Comparison of ENCODE assay signal across 9 mouse cellular contexts in the genomic region with DNA sequence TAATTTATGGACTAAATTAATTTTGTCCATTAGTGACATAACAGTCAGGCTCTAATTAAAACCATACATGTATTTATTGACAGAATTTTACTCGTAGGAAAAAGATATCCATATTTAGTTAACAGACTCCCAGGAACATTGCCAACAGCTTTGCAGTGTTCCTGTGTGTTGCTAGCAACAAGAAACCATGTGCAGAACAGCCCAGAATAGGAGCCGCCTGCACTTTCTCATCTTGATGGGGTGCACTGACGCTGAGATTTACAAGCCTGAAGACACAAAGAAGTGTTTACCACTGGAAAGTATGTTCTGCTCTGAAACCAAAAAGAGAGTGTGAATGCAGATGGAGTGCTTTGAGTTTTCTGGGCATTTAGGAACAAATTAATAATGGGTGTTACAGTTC.
DNase-seq lines count a peak whose midpoint lies in the region; ATAC-seq and TF ChIP-seq lines count a peak whose summit lies in the region.
"Had no signal": no experiment of that assay in that cellular context is flagged by ENCODE, and none has a peak within 500 bp of the region (broad histone marks: within the 10 kb centered on the region; RNA-seq: fewer than 3 reads in every experiment).

No protein-coding gene starts in this region.

- H3K4me3 ChIP-seq in lung, embryonic 14.5 days (ENCODE audit: low read depth, low read length), result no peak overlapping the region
- H3K4me3 ChIP-seq in lung, adult 2 months (replicated peaks; ENCODE audit: extremely low read depth, low read depth, low read length), result no peak overlapping the region
- H3K4me3 ChIP-seq in stomach, embryonic 14.5 days (ENCODE audit: low read depth, low read length), result no peak overlapping the region

- H3K9me3 ChIP-seq in lung, embryonic 14.5 days (ENCODE audit: low read depth, low read length), result no peaks in the 10 kb centered on the region
- H3K9me3 ChIP-seq in stomach, embryonic 14.5 days (ENCODE audit: control insufficient read depth, low read depth, low read length), result no peaks in the 10 kb centered on the region

- DNase-seq in adrenal gland, adult (ENCODE audit: inconsistent age in 2 of 2, low spot score in 1 of 2), result peak; percentile 5 to 28
- no peak for DNase-seq in adrenal gland, postnatal 4 days (ENCODE audit: low spot score in 2 of 2)
- DNase-seq in lung, embryonic 14.5 days, result peak; percentile 81
- DNase-seq in lung, adult 2 months, result no peak
- peak; percentile 17 to 85 for DNase-seq in layer of hippocampus, postnatal 14 days (ENCODE audit: low spot score in 2 of 2)
- DNase-seq in spleen, postnatal 14 days (ENCODE audit: low spot score in 2 of 2), result no peak
- no peak for DNase-seq in B cell, adult 2 months
- DNase-seq: thymus, adult 2 months had no signal

- H3K9ac ChIP-seq in lung, embryonic 14.5 days, result no peak overlapping the region
- no peak overlapping the region for H3K9ac ChIP-seq in stomach, embryonic 14.5 days (replicated peaks; ENCODE audit: low read depth, low read length)

- no peak for TF ChIP-seq POLR2A in lung, adult 2 months (IDR thresholded peaks at IDR 0.05; ENCODE audit: borderline replicate concordance, extremely low read depth, low read depth, low read length)

- no peaks in the 10 kb centered on the region for H3K4me1 ChIP-seq in lung, embryonic 14.5 days (ENCODE audit: insufficient read depth)
- H3K4me1 ChIP-seq in lung, adult 2 months (ENCODE audit: control insufficient read depth, insufficient read depth, low read length), result no peaks in the 10 kb centered on the region
- H3K4me1 ChIP-seq in stomach, embryonic 14.5 days (ENCODE audit: control insufficient read depth, insufficient read depth, low read length), result no peaks in the 10 kb centered on the region

- no peak overlapping the region for H3K27ac ChIP-seq in lung, embryonic 14.5 days (ENCODE audit: low read depth)
- H3K27ac ChIP-seq in stomach, embryonic 14.5 days (ENCODE audit: low read length), result no peak overlapping the region

- WGBS in lung, embryonic 14.5 days, result 42% methylated on average over 3 of the region's 3 CpGs
- 49% methylated on average over 3 of the region's 3 CpGs for WGBS in lung, adult 2 months
- WGBS in stomach, embryonic 14.5 days, result 31% methylated on average over 3 of the region's 3 CpGs

- no peak for TF ChIP-seq CTCF in lung, embryonic 14.5 days (IDR thresholded peaks at IDR 0.05; ENCODE audit: low read depth)
- no peak for TF ChIP-seq CTCF in lung, adult 2 months (IDR thresholded peaks at IDR 0.05; ENCODE audit: insufficient read depth, low read length)

- no peaks in the 10 kb centered on the region for H3K36me3 ChIP-seq in lung, embryonic 14.5 days (ENCODE audit: insufficient read depth)
- no peaks in the 10 kb centered on the region for H3K36me3 ChIP-seq in stomach, embryonic 14.5 days (ENCODE audit: control insufficient read depth, insufficient read depth, low read length)

- ATAC-seq in lung, embryonic 14.5 days (ENCODE audit: insufficient read depth), result peak; percentile 69; the same call in 1 of the 2 replicates
- peak; percentile 80; the same call in 1 of the 2 replicates for ATAC-seq in stomach, embryonic 14.5 days (ENCODE audit: insufficient number of reproducible peaks, insufficient read depth, low FRiP score, low read depth)

- no peak overlapping the region for H3K4me2 ChIP-seq in lung, embryonic 14.5 days
- no peak overlapping the region for H3K4me2 ChIP-seq in stomach, embryonic 14.5 days (replicated peaks; ENCODE audit: low read depth, low read length)

- no peaks in the 10 kb centered on the region for H3K27me3 ChIP-seq in lung, embryonic 14.5 days (ENCODE audit: insufficient read depth, low read length)
- no peaks in the 10 kb centered on the region for H3K27me3 ChIP-seq in stomach, embryonic 14.5 days (ENCODE audit: control insufficient read depth, insufficient read depth, low read length)

Comparison
In these comparisons a context has a peak if more than half of its experiments do, and no peak if none do; other contexts are left out.
1. DNase-seq: peak in adrenal gland, adult (2 of 2), lung, embryonic 14.5 days (single experiment) and layer of hippocampus, postnatal 14 days (2 of 2); none in adrenal gland, postnatal 4 days (0 of 2), lung, adult 2 months (single experiment), spleen, postnatal 14 days (0 of 2) and B cell, adult 2 months (0 of 2).